Mouse (Mus musculus) embryonic facial prominence, embryonic 14.5 days (tissue): Measurements from ENCODE around the gene Frmd4a. TPM values are rescaled to one million over a fixed set of nuclear protein-coding genes. Genes with fewer than 3 reads are reported as not detected.

Experiments used
- ATAC-seq: fragments of 200-750 bp; cut with Nextera tagmentation; 2 replicates; pipeline ENCODE4 v1.8.0; 2017; ENCODE audit warnings: low read depth, moderate number of reproducible peaks, moderate TSS enrichment
- DNase-seq: peaks from one replicate; pipeline ENCODE4 v3.0.0-alpha.2; 2015; ENCODE audit warnings: low spot score
- H3K27ac ChIP-seq: fragments of 300-500 bp; sonication (generic); replicated peaks from 2 replicates; pipeline ENCODE4 v1.5.1; 2014; ENCODE audit warnings: low read depth, mild to moderate bottlenecking, low read length, moderate library complexity
- H3K27me3 ChIP-seq: fragments of 300-500 bp; sonication (generic); replicated peaks from 2 replicates; pipeline ENCODE4 v1.6.1; 2014; ENCODE audit warnings: low read length; ENCODE audit not compliant: control insufficient read depth, insufficient read depth
- H3K36me3 ChIP-seq: fragments of 300-500 bp; sonication (generic); 2 replicates; pipeline ENCODE4 v1.6.1; 2014; ENCODE audit warnings: low read length, mixed read lengths; ENCODE audit not compliant: control insufficient read depth, insufficient read depth
- H3K4me1 ChIP-seq: fragments of 300-500 bp; sonication (generic); 2 replicates; pipeline ENCODE4 v1.6.1; 2014; ENCODE audit warnings: antibody characterized with exemption, low read length; ENCODE audit not compliant: control insufficient read depth, insufficient read depth
- H3K4me2 ChIP-seq: fragments of 300-500 bp; sonication (generic); 2 replicates; pipeline ENCODE4 v1.6.1; 2014; ENCODE audit warnings: low read depth, mild to moderate bottlenecking, low read length, moderate library complexity, mixed read lengths
- H3K4me3 ChIP-seq: fragments of 300-500 bp; sonication (generic); 2 replicates; pipeline ENCODE4 v1.5.1; 2014; ENCODE audit warnings: low read depth, mild to moderate bottlenecking, low read length
- H3K9ac ChIP-seq: fragments of 300-500 bp; sonication (generic); 2 replicates; pipeline ENCODE4 v1.6.1; 2014; ENCODE audit warnings: low read depth, mild to moderate bottlenecking, low read length, moderate library complexity, mixed read lengths
- H3K9me3 ChIP-seq: fragments of 300-500 bp; sonication (generic); 2 replicates; pipeline ENCODE4 v1.6.1; 2016; ENCODE audit warnings: low read length; ENCODE audit not compliant: control insufficient read depth
- WGBS: fragments of 180-500 bp; shearing (Covaris S2); extraction: QIAGEN DNeasy Blood & Tissue Kit; methylation state at CpG from one replicate; pipeline ENCODE4 v1.1.7; 2014; 5-methylcytosine and 5-hydroxymethylcytosine counted together
- polyA plus RNA-seq: library from polyadenylated mRNA; unstranded; fragments of >200 nt; fragmentation: Nextera tagmentation; extraction: Ambion mirVana; gene quantifications from 2 replicates; pipeline ENCODE4 v1.2.1, GENCODE M21; 2014

Frmd4a gene
- polyA plus RNA-seq, 1 experiment from 2014 or later, result 27.2 TPM

GRCm38 (mm10) chr2:4386468-4386867 lies 369.0 kb downstream of the Frmd4a start:
- 52% methylated on average over 6 of the region's 6 CpGs for WGBS
- H3K9ac ChIP-seq, result no peak overlapping the region
- H3K36me3 ChIP-seq, result no peaks in the 10 kb centered on the region
- H3K27ac ChIP-seq, result no peak overlapping the region
- H3K4me3 ChIP-seq, result no peak overlapping the region
- ATAC-seq (no peak), DNase-seq (no peak)
- no peak overlapping the region for H3K4me2 ChIP-seq
- no peaks in the 10 kb centered on the region for H3K9me3 ChIP-seq
- H3K27me3 ChIP-seq, result no peaks in the 10 kb centered on the region
- H3K4me1 ChIP-seq, result peaks cover 21% of the 10 kb centered on the region

- Histone ChIP-seq H3K4me1 (peaks cover 26% of the 10 kb centered on the region), H3K4me3 (no peak overlapping the region), H3K4me2 (peak overlapping the region; percentile 34), H3K9me3 (no peaks in the 10 kb centered on the region), H3K27me3 (no peaks in the 10 kb centered on the region), H3K9ac (no peak overlapping the region), H3K27ac (no peak overlapping the region), H3K36me3 (no peaks in the 10 kb centered on the region; the same call in 1 of the 2 replicates)
- no peak for DNase-seq
- ATAC-seq, result no peak
- WGBS, result 24% methylated on average over 6 of the region's 6 CpGs
Measured at GRCm38 (mm10) chr2:4389330-4389729, 371.8 kb downstream of the Frmd4a start.

- Histone ChIP-seq H3K27ac (peak overlapping the region; percentile 50; the same call in 1 of the 2 replicates), H3K36me3 (no peaks in the 10 kb centered on the region; the same call in 1 of the 2 replicates), H3K9ac (no peak overlapping the region), H3K4me2 (0 out of 2 replicates have a peak overlapping the region, but pooled peaks have one; percentile 13), H3K9me3 (no peaks in the 10 kb centered on the region), H3K27me3 (no peaks in the 10 kb centered on the region), H3K4me1 (peaks cover 26% of the 10 kb centered on the region), H3K4me3 (no peak overlapping the region)
- 85% methylated on average over 4 of the region's 4 CpGs for WGBS
- no peak for DNase-seq
- no peak for ATAC-seq
Measured at GRCm38 (mm10) chr2:4391091-4391490, 373.6 kb downstream of the Frmd4a start.

- H3K27ac ChIP-seq, result peak overlapping the region; percentile 50; the same call in 1 of the 2 replicates
- peak overlapping the region; percentile 13 for H3K4me2 ChIP-seq
- peaks cover 26% of the 10 kb centered on the region for H3K4me1 ChIP-seq
- ATAC-seq (peak; percentile 47; the same call in 1 of the 2 replicates), DNase-seq (peak; percentile 70)
- H3K4me3 ChIP-seq, result no peak overlapping the region
- no peaks in the 10 kb centered on the region for H3K27me3 ChIP-seq
- WGBS, result 27% methylated on average over 7 of the region's 7 CpGs
- H3K9me3 ChIP-seq, result no peaks in the 10 kb centered on the region
- H3K36me3 ChIP-seq, result no peaks in the 10 kb centered on the region; the same call in 1 of the 2 replicates
- no peak overlapping the region for H3K9ac ChIP-seq
Measured at GRCm38 (mm10) chr2:4391678-4392085, 374.2 kb downstream of the Frmd4a start.

- H3K4me2 ChIP-seq, result no peak overlapping the region
- no peaks in the 10 kb centered on the region for H3K27me3 ChIP-seq
- no peak overlapping the region for H3K27ac ChIP-seq
- DNase-seq (no peak), ATAC-seq (no peak)
- H3K36me3 ChIP-seq, result no peaks in the 10 kb centered on the region; the same call in 1 of the 2 replicates
- peaks cover 26% of the 10 kb centered on the region for H3K4me1 ChIP-seq
- no peaks in the 10 kb centered on the region for H3K9me3 ChIP-seq
- no peak overlapping the region for H3K4me3 ChIP-seq
- no peak overlapping the region for H3K9ac ChIP-seq
- 79% methylated on average over 4 of the region's 4 CpGs for WGBS
Measured at GRCm38 (mm10) chr2:4393046-4393445, 375.5 kb downstream of the Frmd4a start.

GRCm38 (mm10) chr2:4394641-4395040 lies 377.1 kb downstream of the Frmd4a start:
- Histone ChIP-seq H3K4me3 (no peak overlapping the region), H3K9me3 (no peaks in the 10 kb centered on the region), H3K27me3 (no peaks in the 10 kb centered on the region), H3K27ac (no peak overlapping the region), H3K4me1 (peaks cover 16% of the 10 kb centered on the region), H3K4me2 (no peak overlapping the region), H3K36me3 (no peaks in the 10 kb centered on the region; the same call in 1 of the 2 replicates), H3K9ac (no peak overlapping the region)
- ATAC-seq (no peak), DNase-seq (no peak)
- WGBS, result 91% methylated on average over 7 of the region's 7 CpGs

GRCm38 (mm10) chr2:4399721-4400120 lies 382.2 kb downstream of the Frmd4a start:
- WGBS, result 47% methylated on average over 1 of the region's 1 CpGs
- H3K9ac ChIP-seq, result no peak overlapping the region

GRCm38 (mm10) chr2:4400771-4401596 lies 383.5 kb downstream of the Frmd4a start:
- H3K27ac ChIP-seq, result peak overlapping the region; percentile 96
- DNase-seq, result peak; percentile 81

More at GRCm38 (mm10) chr2:4399721-4400120, 382.2 kb downstream of the Frmd4a start:
- Histone ChIP-seq H3K27me3 (no peaks in the 10 kb centered on the region), H3K27ac (peak overlapping the region; percentile 96; the same call in 1 of the 2 replicates), H3K4me3 (no peak overlapping the region), H3K36me3 (no peaks in the 10 kb centered on the region), H3K4me2 (no peak overlapping the region), H3K9me3 (no peaks in the 10 kb centered on the region), H3K4me1 (peaks cover 31% of the 10 kb centered on the region)
- peak; percentile 32 for DNase-seq
- ATAC-seq, result no peak

More at GRCm38 (mm10) chr2:4400771-4401596, 383.5 kb downstream of the Frmd4a start:
- Histone ChIP-seq H3K9ac (peak overlapping the region; percentile 91), H3K9me3 (no peaks in the 10 kb centered on the region), H3K27me3 (no peaks in the 10 kb centered on the region), H3K4me3 (peak overlapping the region; percentile 70), H3K4me2 (peak overlapping the region; percentile 74), H3K4me1 (peaks cover 31% of the 10 kb centered on the region), H3K36me3 (no peaks in the 10 kb centered on the region)
- peak; percentile 84 for ATAC-seq
- 1% methylated on average over 35 of the region's 74 CpGs for WGBS
